Mouse (Mus musculus) olfactory bulb, adult 2 months (tissue): ENCODE measurements around the gene Lrrc8c.

Experiments
- CTCF ChIP-seq: fragments of 200-500 bp; IDR thresholded peaks from 2 replicates; pipeline ENCODE4 v1.5.1; 2012; ENCODE audit warnings: low read depth, mild to moderate bottlenecking, low read length, moderate library complexity; ENCODE audit not compliant: insufficient read depth
- POLR2A ChIP-seq: fragments of 200-500 bp; IDR thresholded peaks from 2 replicates; pipeline ENCODE4 v1.6.1; 2012; ENCODE audit warnings: mild to moderate bottlenecking, low read depth, low read length, moderate library complexity; ENCODE audit not compliant: insufficient read depth

DNA sequence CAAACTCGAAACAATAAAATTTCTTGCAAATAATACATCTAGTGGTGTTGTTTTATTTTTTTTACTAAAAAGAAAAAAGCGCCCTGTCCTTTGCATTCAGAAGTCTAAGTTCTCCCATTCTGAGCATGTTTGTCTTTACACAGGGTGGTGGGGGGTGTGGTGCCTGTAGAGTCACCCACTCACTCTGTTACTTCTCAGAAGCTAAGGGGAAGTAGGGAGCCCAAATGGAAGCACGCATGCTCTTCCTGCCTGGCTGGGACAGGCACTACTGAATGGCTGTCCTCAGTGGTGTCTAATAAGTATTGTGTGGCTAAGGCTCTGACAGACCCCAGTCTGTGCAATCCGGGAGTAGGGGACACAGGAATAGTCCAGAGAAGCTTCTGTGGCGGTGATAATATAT lies 107.9 kb downstream of the Lrrc8c start:
- TF ChIP-seq CTCF: no peak
- no peak for TF ChIP-seq POLR2A
